Mouse (Mus musculus) small intestine, adult 2 months (tissue): ENCODE results near the gene Zbtb2.

Experiments used
- CTCF ChIP-seq: fragments of 200-500 bp; IDR thresholded peaks from 2 replicates; pipeline ENCODE4 v1.5.1; 2012; ENCODE audit warnings: low read depth, mild to moderate bottlenecking, control low read depth, inconsistent platforms, low read length, moderate library complexity, mixed read lengths; ENCODE audit not compliant: insufficient replicate concordance, insufficient read length; ENCODE audit errors: extremely low read depth
- POLR2A ChIP-seq: fragments of 200-500 bp; IDR thresholded peaks from 2 replicates; pipeline ENCODE4 v1.6.1; 2012; ENCODE audit warnings: low read depth, mild to moderate bottlenecking, control low read depth, inconsistent platforms, low read length, moderate library complexity

GRCm38 (mm10) chr10:4364618-4365017, 23.3 kb downstream of the Zbtb2 start:
- no peak for TF ChIP-seq CTCF
- TF ChIP-seq POLR2A, result no peak
